Mouse (Mus musculus) heart, embryonic 15.5 days (tissue): ENCODE measurements around the gene Olfr1369-ps1. TPM values are rescaled to one million over a fixed set of nuclear protein-coding genes. Genes with fewer than 3 reads are reported as not detected.
"Not testable (repeated sequence)": the region's sequence is repeated elsewhere in the genome, so short reads cannot be mapped to it uniquely, and the experiment has no call there.

ENCODE experiments used
- ATAC-seq: fragments of 200-750 bp; cut with Nextera tagmentation; replicated peaks from 2 replicates; pipeline ENCODE4 v1.8.0; 2017; ENCODE audit warnings: low read depth, moderate TSS enrichment; ENCODE audit not compliant: insufficient number of reproducible peaks, insufficient read depth, low FRiP score
- H3K27ac ChIP-seq: fragments of 300-500 bp; sonication (generic); 2 replicates; pipeline ENCODE4 v1.5.1; 2015; ENCODE audit warnings: mild to moderate bottlenecking, inconsistent platforms
- H3K27me3 ChIP-seq: fragments of 300-500 bp; sonication (generic); 2 replicates; pipeline ENCODE4 v1.6.1; 2015; ENCODE audit warnings: inconsistent platforms
- H3K36me3 ChIP-seq: fragments of 300-500 bp; sonication (generic); 2 replicates; pipeline ENCODE4 v1.6.1; 2015; ENCODE audit warnings: mild to moderate bottlenecking, inconsistent platforms
- H3K4me1 ChIP-seq: fragments of 300-500 bp; sonication (generic); replicated peaks from 2 replicates; pipeline ENCODE4 v1.6.1; 2015; ENCODE audit warnings: inconsistent platforms
- H3K4me2 ChIP-seq: fragments of 300-500 bp; sonication (generic); 2 replicates; pipeline ENCODE4 v1.6.1; 2015; ENCODE audit warnings: inconsistent platforms, mild to moderate bottlenecking, moderate library complexity
- H3K4me3 ChIP-seq: fragments of 300-500 bp; sonication (generic); 2 replicates; pipeline ENCODE4 v1.5.1; 2015; ENCODE audit warnings: mild to moderate bottlenecking, inconsistent platforms
- H3K9ac ChIP-seq: fragments of 300-500 bp; sonication (generic); 2 replicates; pipeline ENCODE4 v1.6.1; 2015; ENCODE audit warnings: mild to moderate bottlenecking, inconsistent platforms
- H3K9me3 ChIP-seq: fragments of 300-500 bp; sonication (generic); replicated peaks from 2 replicates; pipeline ENCODE4 v1.6.1; 2016; ENCODE audit warnings: inconsistent platforms
- WGBS: fragments of 180-500 bp; shearing (Covaris S2); methylation state at CpG from one replicate; pipeline ENCODE4 v1.1.7; 2015; ENCODE audit warnings: mixed read lengths; 5-methylcytosine and 5-hydroxymethylcytosine counted together
- polyA plus RNA-seq: library from polyadenylated mRNA; unstranded; fragments of >200 nt; fragmentation: Nextera tagmentation; extraction: Ambion mirVana; gene quantifications from 2 replicates; pipeline ENCODE4 v1.2.1, GENCODE M21; 2015

The Olfr1369-ps1 gene
- polyA plus RNA-seq: 0.04 TPM in 1 of 2 replicates, not detected in the other

GRCm38 (mm10) chr13:21111183-21111582, at the start of gene Olfr1369-ps1:
TSS of gene Olfr1369-ps1 (plus strand) at chr13:21111483.
- H3K4me1 ChIP-seq, H3K36me3 ChIP-seq, H3K4me3 ChIP-seq, H3K9ac ChIP-seq, H3K4me2 ChIP-seq, H3K27ac ChIP-seq, H3K9me3 ChIP-seq, H3K27me3 ChIP-seq, ATAC-seq: not testable (repeated sequence)
- WGBS: 71% methylated on average over 3 of the region's 3 CpGs

GRCm38 (mm10) chr13:21066021-21066420, 45.3 kb upstream of the Olfr1369-ps1 start:
- no peaks in the 10 kb centered on the region for H3K9me3 ChIP-seq
- H3K9ac ChIP-seq: no peak overlapping the region
- H3K27ac ChIP-seq: no peak overlapping the region
- H3K27me3 ChIP-seq: no peaks in the 10 kb centered on the region
- ATAC-seq: no peak
- H3K4me3 ChIP-seq: no peak overlapping the region
- 76% methylated on average over 2 of the region's 2 CpGs for WGBS
- H3K4me1 ChIP-seq: no peaks in the 10 kb centered on the region
- no peaks in the 10 kb centered on the region for H3K36me3 ChIP-seq
- H3K4me2 ChIP-seq: no peak overlapping the region

GRCm38 (mm10) chr13:21074847-21075246, 36.4 kb upstream of the Olfr1369-ps1 start, which contains the start of gene Olfr1370:
TSS of gene Olfr1370 (minus strand) at chr13:21074947.
- H3K9ac ChIP-seq: no peak within 1 kb of the TSS
- no peaks in the 10 kb centered on the region for H3K9me3 ChIP-seq
- no peak for ATAC-seq
- H3K36me3 ChIP-seq: no peaks in the 10 kb centered on the region
- H3K4me2 ChIP-seq: no peak within 1 kb of the TSS
- no peaks in the 10 kb centered on the region for H3K4me1 ChIP-seq
- 71% methylated on average over 3 of the region's 3 CpGs for WGBS
- no peaks in the 10 kb centered on the region for H3K27me3 ChIP-seq
- no peak within 1 kb of the TSS for H3K4me3 ChIP-seq
- H3K27ac ChIP-seq: no peak within 1 kb of the TSS

GRCm38 (mm10) chr13:21082686-21083085, 28.6 kb upstream of the Olfr1369-ps1 start:
- H3K27me3 ChIP-seq: no peaks in the 10 kb centered on the region
- 58% methylated on average over 2 of the region's 2 CpGs for WGBS
- no peaks in the 10 kb centered on the region for H3K4me1 ChIP-seq
- H3K4me3 ChIP-seq: no peak overlapping the region
- no peaks in the 10 kb centered on the region for H3K9me3 ChIP-seq
- no peaks in the 10 kb centered on the region for H3K36me3 ChIP-seq
- no peak for ATAC-seq
- no peak overlapping the region for H3K4me2 ChIP-seq
- H3K9ac ChIP-seq: no peak overlapping the region
- H3K27ac ChIP-seq: no peak overlapping the region

GRCm38 (mm10) chr13:21109759-21110158, 1.5 kb upstream of the Olfr1369-ps1 start:
- no peaks in the 10 kb centered on the region for H3K4me1 ChIP-seq
- H3K9me3 ChIP-seq: no peaks in the 10 kb centered on the region
- H3K4me3 ChIP-seq: no peak overlapping the region
- no peak overlapping the region for H3K4me2 ChIP-seq
- WGBS: 74% methylated on average over 3 of the region's 3 CpGs
- H3K27ac ChIP-seq: no peak overlapping the region
- peak; percentile 35; the same call in 1 of the 2 replicates for ATAC-seq
- H3K9ac ChIP-seq: no peak overlapping the region
- no peaks in the 10 kb centered on the region for H3K36me3 ChIP-seq
- no peaks in the 10 kb centered on the region for H3K27me3 ChIP-seq

GRCm38 (mm10) chr13:21110441-21110840, 842 bp upstream of the Olfr1369-ps1 start:
- H3K9ac ChIP-seq: no peak overlapping the region
- no peaks in the 10 kb centered on the region for H3K9me3 ChIP-seq
- no peaks in the 10 kb centered on the region for H3K4me1 ChIP-seq
- no peak overlapping the region for H3K4me2 ChIP-seq
- H3K27me3 ChIP-seq: no peaks in the 10 kb centered on the region
- 85% methylated on average over 6 of the region's 6 CpGs for WGBS
- no peak for ATAC-seq
- no peaks in the 10 kb centered on the region for H3K36me3 ChIP-seq
- H3K27ac ChIP-seq: no peak overlapping the region
- H3K4me3 ChIP-seq: no peak overlapping the region

GRCm38 (mm10) chr13:21114121-21114520, 2.8 kb downstream of the Olfr1369-ps1 start:
- no peak overlapping the region for H3K27ac ChIP-seq
- no peak for ATAC-seq
- 56% methylated on average over 4 of the region's 4 CpGs for WGBS

GRCm38 (mm10) chr13:21129339-21129738, 18.1 kb downstream of the Olfr1369-ps1 start, which contains the start of gene Olfr263:
TSS of gene Olfr263 (plus strand) at chr13:21129639.
- H3K9ac ChIP-seq, H3K36me3 ChIP-seq, H3K27me3 ChIP-seq, H3K27ac ChIP-seq, H3K9me3 ChIP-seq, H3K4me3 ChIP-seq, ATAC-seq, H3K4me2 ChIP-seq, H3K4me1 ChIP-seq: not testable (repeated sequence)
- 75% methylated on average over 3 of the region's 3 CpGs for WGBS

More at GRCm38 (mm10) chr13:21114121-21114520, 2.8 kb downstream of the Olfr1369-ps1 start:
- H3K9ac ChIP-seq: no peak overlapping the region
- no peaks in the 10 kb centered on the region for H3K27me3 ChIP-seq
- H3K9me3 ChIP-seq: no peaks in the 10 kb centered on the region
- no peak overlapping the region for H3K4me3 ChIP-seq
- no peaks in the 10 kb centered on the region for H3K36me3 ChIP-seq
- H3K4me1 ChIP-seq: no peaks in the 10 kb centered on the region
- no peak overlapping the region for H3K4me2 ChIP-seq

- 35% methylated on average over 8 of the region's 8 CpGs for WGBS
Observed at GRCm38 (mm10) chr13:21142421-21142820, 31.1 kb downstream of the Olfr1369-ps1 start.

GRCm38 (mm10) chr13:21145767-21146166, 34.5 kb downstream of the Olfr1369-ps1 start, which contains the start of gene Olfr1368:
TSS of gene Olfr1368 (minus strand) at chr13:21145867.
- Histone ChIP-seq H3K27ac (no peak within 1 kb of the TSS), H3K9ac (no peak within 1 kb of the TSS), H3K4me2 (no peak within 1 kb of the TSS), H3K27me3 (no peaks in the 10 kb centered on the region), H3K9me3 (no peaks in the 10 kb centered on the region), H3K4me3 (no peak within 1 kb of the TSS), H3K36me3 (no peaks in the 10 kb centered on the region), H3K4me1 (no peaks in the 10 kb centered on the region)
- no peak for ATAC-seq
- 54% methylated on average over 4 of the region's 4 CpGs for WGBS

More at GRCm38 (mm10) chr13:21142421-21142820, 31.1 kb downstream of the Olfr1369-ps1 start:
- peaks cover 7% of the 10 kb centered on the region; the same call in 1 of the 2 replicates for H3K27me3 ChIP-seq
- H3K4me3 ChIP-seq: no peak overlapping the region
- no peak overlapping the region for H3K9ac ChIP-seq
- ATAC-seq: no peak
- H3K4me2 ChIP-seq: no peak overlapping the region
- no peaks in the 10 kb centered on the region for H3K9me3 ChIP-seq
- no peaks in the 10 kb centered on the region for H3K36me3 ChIP-seq
- no peaks in the 10 kb centered on the region for H3K4me1 ChIP-seq
- H3K27ac ChIP-seq: no peak overlapping the region

- H3K4me1 ChIP-seq: 0 out of 2 replicates have a peak, but pooled peaks cover 7% of the 10 kb centered on the region
- H3K4me3 ChIP-seq: no peak overlapping the region
- no peak overlapping the region for H3K27ac ChIP-seq
- 77% methylated on average over 5 of the region's 5 CpGs for WGBS
- ATAC-seq: no peak
- H3K4me2 ChIP-seq: no peak overlapping the region
- H3K9me3 ChIP-seq: no peaks in the 10 kb centered on the region
- no peak overlapping the region for H3K9ac ChIP-seq
- H3K27me3 ChIP-seq: no peaks in the 10 kb centered on the region
- no peaks in the 10 kb centered on the region for H3K36me3 ChIP-seq
Observed at GRCm38 (mm10) chr13:21155888-21156287, 44.6 kb downstream of the Olfr1369-ps1 start.

GRCm38 (mm10) chr13:21158071-21158470, 46.8 kb downstream of the Olfr1369-ps1 start:
- H3K4me3 ChIP-seq: peak overlapping the region; percentile 82
- H3K4me2 ChIP-seq: peak overlapping the region; percentile 93
- H3K27ac ChIP-seq: no peak overlapping the region
- no peaks in the 10 kb centered on the region for H3K36me3 ChIP-seq
- no peak overlapping the region for H3K9ac ChIP-seq
- no peaks in the 10 kb centered on the region for H3K9me3 ChIP-seq
- WGBS: 14% methylated on average over 9 of the region's 9 CpGs
- 0 out of 2 replicates have a peak, but pooled peaks cover 7% of the 10 kb centered on the region for H3K4me1 ChIP-seq
- ATAC-seq: no peak
- H3K27me3 ChIP-seq: no peaks in the 10 kb centered on the region
